Mouse (Mus musculus) adipocyte (in vitro differentiated cells): ENCODE results near the gene Gale.
"Not testable (repeated sequence)": the region's sequence is repeated elsewhere in the genome, so short reads cannot be mapped to it uniquely, and the experiment has no call there.

Source experiments
- DNase-seq: peaks from one replicate; pipeline ENCODE4 v3.0.0-alpha.2; 2016; ENCODE audit warnings: low spot score

Gale gene

GRCm38 (mm10) chr4:135970585-135970984 lies 7.1 kb downstream of the Gale start:
- no peak for DNase-seq

- no peak for DNase-seq
Measured at GRCm38 (mm10) chr4:135971805-135972555, 8.5 kb downstream of the Gale start.

GRCm38 (mm10) chr4:135972556-135972906 lies 9.0 kb downstream of the Gale start, which contains the start of gene Lypla2:
Gene Lypla2 (minus strand): TSS chr4:135972626.
- peak; percentile 79 for DNase-seq

GRCm38 (mm10) chr4:135972911-135973811 lies 9.6 kb downstream of the Gale start:
- no peak for DNase-seq

- DNase-seq = no peak
Measured at GRCm38 (mm10) chr4:135976146-135976545, 12.6 kb downstream of the Gale start.

- DNase-seq = not testable (repeated sequence)
Measured at GRCm38 (mm10) chr4:135980223-135980622, 16.7 kb downstream of the Gale start.

GRCm38 (mm10) chr4:135981524-135982063 lies 18.1 kb downstream of the Gale start:
- no peak for DNase-seq

GRCm38 (mm10) chr4:135984556-135984955 lies 21.0 kb downstream of the Gale start:
- no peak for DNase-seq

GRCm38 (mm10) chr4:135985193-135985592 lies 21.7 kb downstream of the Gale start:
- no peak for DNase-seq

- DNase-seq = no peak
Measured at GRCm38 (mm10) chr4:135985769-135986168, 22.2 kb downstream of the Gale start.

GRCm38 (mm10) chr4:135986301-135986942 lies 22.9 kb downstream of the Gale start:
- DNase-seq = no peak

- DNase-seq = peak; percentile 87
Measured at GRCm38 (mm10) chr4:135986943-135987710, 23.6 kb downstream of the Gale start, which contains the start of gene Pithd1. Gene Pithd1 (minus strand): TSS chr4:135987264.

- no peak for DNase-seq
Measured at GRCm38 (mm10) chr4:135987714-135988113, 24.2 kb downstream of the Gale start.

- no peak for DNase-seq
Measured at GRCm38 (mm10) chr4:135993941-135994340, 30.4 kb downstream of the Gale start.

- DNase-seq = no peak
Measured at GRCm38 (mm10) chr4:135995118-135995517, 31.6 kb downstream of the Gale start.

GRCm38 (mm10) chr4:136004107-136004675 lies 40.7 kb downstream of the Gale start:
- no peak for DNase-seq

GRCm38 (mm10) chr4:136004921-136005320 lies 41.4 kb downstream of the Gale start:
- DNase-seq = no peak

- DNase-seq = no peak
Measured at GRCm38 (mm10) chr4:136006821-136007220, 43.3 kb downstream of the Gale start.

GRCm38 (mm10) chr4:136008782-136009447 lies 45.4 kb downstream of the Gale start:
- no peak for DNase-seq

GRCm38 (mm10) chr4:136010586-136010985 lies 47.1 kb downstream of the Gale start:
- DNase-seq = no peak
